Comparison of ENCODE assay signal across 16 mouse cellular contexts in genomic region chr7:126174863-126175262, GRCm38 (mm10). TPM values are rescaled to one million over a fixed set of nuclear protein-coding genes. Genes with fewer than 3 reads are reported as not detected.
DNase-seq lines count a peak whose midpoint lies in the region; ATAC-seq and TF ChIP-seq lines count a peak whose summit lies in the region.
"Had no signal": no experiment of that assay in that cellular context is flagged by ENCODE, and none has a peak within 500 bp of the region (broad histone marks: within the 10 kb centered on the region; RNA-seq: fewer than 3 reads in every experiment).

No protein-coding gene starts in this region.

- ATAC-seq in liver, embryonic 13.5 days (ENCODE audit: low read depth): no peak
- ATAC-seq in liver, embryonic 12.5 days: no peak
- peak; percentile 57 for ATAC-seq in megakaryocyte, adult 5-6 weeks (ENCODE audit: poor library complexity, severe bottlenecking)
- ATAC-seq: forebrain, embryonic 15.5 days had no signal

- H3K4me2 ChIP-seq in liver, embryonic 13.5 days: no peak overlapping the region
- H3K4me2 ChIP-seq in liver, embryonic 12.5 days: no peak overlapping the region
- H3K4me2 ChIP-seq: forebrain, embryonic 15.5 days; heart, embryonic 12.5 days; hindbrain, embryonic 15.5 days had no signal

- peaks cover 24% of the 10 kb centered on the region for H3K36me3 ChIP-seq in liver, embryonic 13.5 days
- H3K36me3 ChIP-seq in liver, embryonic 12.5 days: peaks cover 36% of the 10 kb centered on the region

- H3K9ac ChIP-seq in liver, embryonic 13.5 days: no peak overlapping the region
- H3K9ac ChIP-seq in liver, embryonic 12.5 days: no peak overlapping the region
- H3K9ac ChIP-seq: forebrain, embryonic 15.5 days; heart, embryonic 12.5 days; hindbrain, embryonic 15.5 days had no signal

- no peak overlapping the region for H3K4me3 ChIP-seq in liver, embryonic 13.5 days (replicated peaks)
- H3K4me3 ChIP-seq in liver, embryonic 12.5 days: no peak overlapping the region
- H3K4me3 ChIP-seq in bone marrow macrophage, adult 2 months (ENCODE audit: insufficient read depth, low read length): no peak overlapping the region
- H3K4me3 ChIP-seq: forebrain, embryonic 15.5 days; heart, embryonic 12.5 days; hindbrain, embryonic 15.5 days had no signal

- H3K27ac ChIP-seq in liver, embryonic 13.5 days: peak overlapping the region; percentile 7; the same call in 1 of the 2 replicates
- H3K27ac ChIP-seq in liver, embryonic 12.5 days: no peak overlapping the region
- H3K27ac ChIP-seq in bone marrow macrophage, adult 2 months (ENCODE audit: insufficient read depth, low read depth, low read length): peak overlapping the region; percentile 50
- H3K27ac ChIP-seq: forebrain, embryonic 15.5 days; hindbrain, embryonic 15.5 days had no signal

- peaks cover 27% of the 10 kb centered on the region for H3K4me1 ChIP-seq in liver, embryonic 13.5 days (replicated peaks)
- H3K4me1 ChIP-seq in liver, embryonic 12.5 days: peaks cover 35% of the 10 kb centered on the region
- peaks cover 32% of the 10 kb centered on the region for H3K4me1 ChIP-seq in bone marrow macrophage, adult 2 months (ENCODE audit: control insufficient read depth, insufficient read depth, low read length)
- H3K4me1 ChIP-seq: hindbrain, embryonic 15.5 days had no signal

- no peak for TF ChIP-seq POLR2A in bone marrow macrophage, adult 2 months (IDR thresholded peaks at IDR 0.05; ENCODE audit: borderline replicate concordance, low read depth, low read length)

- no peak for DNase-seq in liver, embryonic 13.5 days
- peak; percentile 41 for DNase-seq in 416B (ENCODE audit: low read depth)
- DNase-seq in layer of hippocampus, postnatal 14 days (ENCODE audit: low spot score in 2 of 2): no peak
- DNase-seq in cerebellum, postnatal 25 days: no peak
- DNase-seq: adrenal gland, adult 2 months; adrenal gland, postnatal 25 days; cerebellum, adult 11-12 months; cerebellum, adult 9-10 months; cerebellum, postnatal 36 days; gastrocnemius, postnatal 10 days had no signal

- TF ChIP-seq CTCF in bone marrow macrophage, adult 2 months (IDR thresholded peaks at IDR 0.05; ENCODE audit: low read depth, low read length): no peak

- 69% methylated on average over 2 of the region's 2 CpGs for WGBS in liver, embryonic 13.5 days (ENCODE audit: insufficient replicate concordance)
- WGBS in liver, embryonic 12.5 days (ENCODE audit: insufficient replicate concordance): 56% methylated on average over 2 of the region's 2 CpGs

- no peaks in the 10 kb centered on the region for H3K27me3 ChIP-seq in liver, embryonic 13.5 days
- no peaks in the 10 kb centered on the region for H3K27me3 ChIP-seq in liver, embryonic 12.5 days (replicated peaks)
- H3K27me3 ChIP-seq: forebrain, embryonic 15.5 days; heart, embryonic 12.5 days; hindbrain, embryonic 15.5 days had no signal

- no peaks in the 10 kb centered on the region for H3K9me3 ChIP-seq in liver, embryonic 13.5 days (replicated peaks)
- no peaks in the 10 kb centered on the region for H3K9me3 ChIP-seq in liver, embryonic 12.5 days (replicated peaks)
- H3K9me3 ChIP-seq: forebrain, embryonic 15.5 days; hindbrain, embryonic 15.5 days had no signal

RNA-seq across cellular contexts. Expression of gene Xpo6, which starts 25.4 kb away (rescaled TPM):
- 19.5 and 20.6 TPM in 2 replicates for polyA plus RNA-seq in liver, embryonic 13.5 days (2015; fragmentation: Nextera tagmentation; extraction: Ambion mirVana)
- polyA plus RNA-seq in liver, embryonic 12.5 days (2016; fragmentation: Nextera tagmentation; extraction: Ambion mirVana): 38.0 and 39.8 TPM in 2 replicates
- polyA plus RNA-seq in bone marrow macrophage, adult 2 months (2012; ENCODE audit: insufficient read depth, insufficient read length, missing spikeins): 64.2 and 86.2 TPM in 2 replicates
- 128 and 140 TPM in 2 replicates for total RNA-seq in megakaryocyte, adult 5-6 weeks (2015)
- 58.6 and 65.2 TPM in 2 replicates for total RNA-seq in megakaryocyte, adult 5-6 weeks (2017)
- total RNA-seq in layer of hippocampus, postnatal 14 days (2021): 100 to 1,000 TPM in 1 of 2 experiments, 10 to 100 TPM in 1; 94.8 to 102 TPM
